Mouse (Mus musculus): ENCODE data around the gene Macf1. TPM values are rescaled to one million over a fixed set of nuclear protein-coding genes. Genes with fewer than 3 reads are reported as not detected.

The Macf1 gene
- total RNA-seq, 2 experiments from 2014 or later, result 48.4 to 66.4 TPM

GRCm38 (mm10) chr4:123624438-123624837 is 59.7 kb downstream of the Macf1 start:
- H3K4me3 ChIP-seq, result 0 out of 2 replicates have a peak overlapping the region, but pooled peaks have one; percentile 13
- intact Hi-C loops (cut with DNase I), result no loop called here
- DNase-seq, result no peak
- H3K27ac ChIP-seq, result peak overlapping the region; percentile 53
- no peak for TF ChIP-seq CTCF (IDR thresholded peaks at IDR 0.05)

GRCm38 (mm10) chr4:123623742-123624151 is 60.4 kb downstream of the Macf1 start:
- intact Hi-C loops (cut with DNase I), result no loop called here
- DNase-seq, result no peak
- no peak for TF ChIP-seq CTCF (IDR thresholded peaks at IDR 0.05)
- Histone ChIP-seq H3K27ac (peak overlapping the region; percentile 53), H3K4me3 (no peak overlapping the region)

GRCm38 (mm10) chr4:123621732-123622131 is 62.4 kb downstream of the Macf1 start:
- no peak for TF ChIP-seq CTCF (IDR thresholded peaks at IDR 0.05)
- intact Hi-C loops (cut with DNase I), result no loop called here
- DNase-seq, result no peak
- no peak overlapping the region for H3K4me3 ChIP-seq
- H3K27ac ChIP-seq, result no peak overlapping the region

- intact Hi-C loops (cut with DNase I), result no loop called here
- TF ChIP-seq CTCF (IDR thresholded peaks at IDR 0.05), result no peak
- H3K4me3 ChIP-seq, result no peak overlapping the region
- no peak overlapping the region; the same call in 1 of the 2 replicates for H3K27ac ChIP-seq
- DNase-seq, result no peak
Measured at GRCm38 (mm10) chr4:123617727-123618389, 66.3 kb downstream of the Macf1 start.

GRCm38 (mm10) chr4:123616971-123617370 is 67.2 kb downstream of the Macf1 start:
- TF ChIP-seq CTCF (IDR thresholded peaks at IDR 0.05), result no peak
- intact Hi-C loops (cut with DNase I), result no loop called here
- no peak overlapping the region for H3K4me3 ChIP-seq
- 0 out of 2 replicates have a peak overlapping the region, but pooled peaks have one; percentile 13 for H3K27ac ChIP-seq
- DNase-seq, result no peak

GRCm38 (mm10) chr4:123616501-123616900 is 67.7 kb downstream of the Macf1 start:
- no peak for DNase-seq
- intact Hi-C loops (cut with DNase I), result no loop called here
- Histone ChIP-seq H3K4me3 (no peak overlapping the region), H3K27ac (0 out of 2 replicates have a peak overlapping the region, but pooled peaks have one; percentile 13)
- no peak for TF ChIP-seq CTCF (IDR thresholded peaks at IDR 0.05)

- TF ChIP-seq CTCF (IDR thresholded peaks at IDR 0.05), result no peak
- Histone ChIP-seq H3K4me3 (no peak overlapping the region), H3K27ac (no peak overlapping the region)
- DNase-seq, result no peak
- intact Hi-C loops (cut with DNase I), result no loop called here
Measured at GRCm38 (mm10) chr4:123613309-123613947, 70.7 kb downstream of the Macf1 start.

GRCm38 (mm10) chr4:123611940-123612339 is 72.2 kb downstream of the Macf1 start:
- intact Hi-C loops (cut with DNase I), result no loop called here
- no peak overlapping the region for H3K4me3 ChIP-seq
- no peak for DNase-seq
- TF ChIP-seq CTCF (IDR thresholded peaks at IDR 0.05), result no peak
- H3K27ac ChIP-seq, result no peak overlapping the region

GRCm38 (mm10) chr4:123611241-123611640 is 72.9 kb downstream of the Macf1 start:
- no peak overlapping the region for H3K4me3 ChIP-seq
- H3K27ac ChIP-seq, result no peak overlapping the region
- no peak for DNase-seq
- TF ChIP-seq CTCF (IDR thresholded peaks at IDR 0.05), result no peak
- intact Hi-C loops (cut with DNase I), result no loop called here

- Histone ChIP-seq H3K27ac (no peak overlapping the region), H3K4me3 (no peak overlapping the region)
- TF ChIP-seq CTCF (IDR thresholded peaks at IDR 0.05), result peak; percentile 60
- intact Hi-C loops (cut with DNase I), result no loop called here
- DNase-seq, result no peak
Measured at GRCm38 (mm10) chr4:123607174-123607573, 77.0 kb downstream of the Macf1 start.

GRCm38 (mm10) chr4:123605948-123606347 is 78.2 kb downstream of the Macf1 start:
- Histone ChIP-seq H3K4me3 (no peak overlapping the region), H3K27ac (no peak overlapping the region)
- TF ChIP-seq CTCF (IDR thresholded peaks at IDR 0.05), result no peak
- intact Hi-C loops (cut with DNase I), result no loop called here
- DNase-seq, result no peak

GRCm38 (mm10) chr4:123605309-123605708 is 78.9 kb downstream of the Macf1 start:
- DNase-seq, result no peak
- H3K4me3 ChIP-seq, result no peak overlapping the region
- intact Hi-C loops (cut with DNase I), result no loop called here
- H3K27ac ChIP-seq, result no peak overlapping the region
- no peak for TF ChIP-seq CTCF (IDR thresholded peaks at IDR 0.05)

GRCm38 (mm10) chr4:123602700-123603261 is 81.4 kb downstream of the Macf1 start:
- no peak overlapping the region for H3K4me3 ChIP-seq
- intact Hi-C loops (cut with DNase I), result no loop called here
- TF ChIP-seq CTCF (IDR thresholded peaks at IDR 0.05), result no peak

More at GRCm38 (mm10) chr4:123602700-123603261, 81.4 kb downstream of the Macf1 start:
- H3K27ac ChIP-seq, result no peak overlapping the region
- DNase-seq, result no peak

All from gastrocnemius, adult 2 months (tissue).